Mouse (Mus musculus) lung, postnatal 25 days (tissue): ENCODE data around the gene Fam149a.
"Not testable (repeated sequence)": the region's sequence is repeated elsewhere in the genome, so short reads cannot be mapped to it uniquely, and the experiment has no call there.

Experiments used
- DNase-seq: peaks from one replicate; pipeline ENCODE4 v3.0.0; 2022; ENCODE audit warnings: low spot score

The Fam149a gene

GRCm38 (mm10) chr8:45332685-45333409, 49.2 kb downstream of the Fam149a start, which contains the start of gene Cyp4v3:
Gene Cyp4v3 (minus strand): TSS chr8:45333216.
- DNase-seq = peak; percentile 82

DNA sequence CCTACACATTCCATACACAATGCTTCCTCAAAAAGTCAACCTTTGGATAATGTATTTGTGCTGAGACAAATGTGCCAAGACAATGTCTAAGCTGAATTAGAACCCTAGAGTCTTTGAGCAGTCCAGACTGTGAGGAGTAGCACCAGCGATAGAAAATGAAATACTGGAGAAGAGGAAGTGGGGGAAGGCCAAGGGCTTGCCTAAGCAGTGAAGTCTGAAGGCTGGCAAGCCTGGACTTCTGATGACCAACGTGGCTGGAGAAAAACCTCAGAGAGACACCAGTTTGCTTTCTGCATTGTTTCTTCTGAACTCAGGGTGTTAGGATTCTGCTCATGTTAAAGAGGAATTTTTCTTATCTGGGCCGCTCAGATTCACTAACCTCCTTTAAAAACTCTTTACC, 51.2 kb downstream of the Fam149a start:
- DNase-seq = no peak

GRCm38 (mm10) chr8:45329206-45329980, 52.7 kb downstream of the Fam149a start:
- peak; percentile 52 for DNase-seq

- not testable (repeated sequence) for DNase-seq
Observed at GRCm38 (mm10) chr8:45327076-45327475, 55.0 kb downstream of the Fam149a start.

DNA sequence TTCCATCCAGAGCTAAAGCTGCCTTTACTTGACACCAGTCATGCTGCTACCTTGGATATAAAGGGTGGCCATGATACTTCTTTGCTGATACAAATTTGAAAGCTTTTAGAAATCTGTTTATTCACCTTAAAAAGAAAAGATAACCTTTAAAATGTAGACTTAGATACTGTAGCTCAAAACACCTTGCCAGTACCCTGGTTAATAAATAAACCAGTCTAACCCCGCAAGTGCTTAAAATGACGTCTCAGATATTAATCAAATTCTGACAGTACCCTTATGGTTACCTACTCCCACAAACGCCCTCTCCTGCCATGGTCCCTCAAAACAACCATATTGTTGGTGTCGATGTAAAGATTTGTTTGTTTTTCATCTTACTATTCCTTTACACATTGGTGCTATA, 57.9 kb downstream of the Fam149a start:
- no peak for DNase-seq

DNA sequence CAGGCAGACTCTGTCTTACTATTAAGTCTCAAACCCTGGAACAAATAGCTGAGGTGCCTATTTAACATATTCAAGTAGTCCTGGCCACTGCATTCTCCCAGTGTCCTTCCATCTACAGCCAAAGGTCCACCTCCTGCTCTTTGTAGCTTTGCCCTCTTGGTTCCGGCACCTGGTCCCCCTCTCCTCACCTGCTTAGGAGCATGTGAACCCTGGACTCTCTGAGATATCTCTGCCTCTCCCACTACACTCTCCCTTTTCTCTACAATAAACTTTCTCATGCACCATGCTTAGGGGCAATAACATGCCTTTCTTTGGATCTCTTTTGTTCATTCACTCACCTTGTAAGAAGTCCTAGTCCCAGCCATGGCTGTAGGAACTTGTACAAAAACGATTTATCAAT, 60.7 kb downstream of the Fam149a start:
- DNase-seq = no peak

GRCm38 (mm10) chr8:45320930-45321329, 61.2 kb downstream of the Fam149a start:
- DNase-seq = no peak

DNA sequence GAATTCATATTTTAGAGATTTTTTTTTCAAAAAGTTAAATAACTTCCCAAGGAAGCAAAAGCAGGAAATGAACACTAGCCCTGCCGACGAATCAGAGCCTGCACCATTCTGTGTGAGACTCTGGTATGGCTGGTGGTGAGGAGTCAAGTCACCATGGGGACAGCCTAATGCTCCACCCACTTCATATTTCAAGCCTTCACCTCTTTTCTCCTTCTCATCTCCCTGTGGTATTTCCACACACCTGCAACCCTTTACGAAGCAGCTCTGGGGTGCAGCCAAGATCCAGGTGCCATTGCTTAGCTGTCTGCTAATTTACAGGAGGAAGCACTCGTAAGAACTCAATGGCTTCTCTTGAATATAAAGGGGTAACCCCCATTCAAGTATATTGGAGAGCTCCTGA, 71.1 kb downstream of the Fam149a start:
- no peak for DNase-seq

DNA sequence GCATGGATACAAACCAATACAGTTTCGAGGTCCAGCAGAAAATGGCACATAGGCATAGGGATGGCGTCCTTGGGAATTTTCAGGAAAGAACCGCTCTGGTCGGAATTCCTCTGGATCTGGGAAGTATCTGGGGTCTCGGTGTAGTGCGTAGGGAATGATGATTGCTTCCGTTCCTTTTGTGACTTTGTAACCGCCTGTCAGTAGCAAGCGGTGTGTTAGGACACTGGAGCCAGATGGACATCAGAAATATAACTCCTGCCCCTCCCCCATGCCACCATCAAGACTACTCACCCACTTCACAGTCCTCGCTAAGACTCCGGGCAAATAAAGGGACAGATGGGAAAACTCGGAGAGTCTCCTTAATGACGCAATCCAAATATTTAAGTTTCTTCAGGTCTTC, 73.7 kb downstream of the Fam149a start, which contains the start of gene Gm45753:
TSS of gene Gm45753 (minus strand) at position 101 of the 400 bp plus-strand sequence.
- DNase-seq = no peak

- no peak for DNase-seq
Observed at GRCm38 (mm10) chr8:45305479-45305878, 76.6 kb downstream of the Fam149a start.

DNA sequence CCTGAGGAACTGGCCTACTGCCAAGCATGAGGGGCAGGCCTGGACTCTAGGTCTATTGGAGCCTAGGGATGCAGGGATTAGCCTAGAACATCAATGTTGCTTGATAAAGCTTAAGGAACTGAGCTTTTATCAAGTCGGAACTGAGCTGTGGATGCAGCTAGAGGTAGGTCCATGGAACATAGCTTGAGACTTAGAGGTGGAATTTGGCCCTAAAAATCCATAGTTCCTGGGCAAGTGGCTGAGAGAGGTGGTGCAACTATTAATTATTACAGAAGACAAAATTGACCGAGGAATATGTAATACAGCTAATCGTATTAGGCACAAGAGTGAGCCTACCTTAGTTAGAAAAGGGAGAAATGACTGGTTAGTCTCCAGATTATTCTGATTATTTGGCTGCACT, 77.7 kb downstream of the Fam149a start:
- no peak for DNase-seq

GRCm38 (mm10) chr8:45302390-45302789, 79.7 kb downstream of the Fam149a start:
- DNase-seq = no peak

DNA sequence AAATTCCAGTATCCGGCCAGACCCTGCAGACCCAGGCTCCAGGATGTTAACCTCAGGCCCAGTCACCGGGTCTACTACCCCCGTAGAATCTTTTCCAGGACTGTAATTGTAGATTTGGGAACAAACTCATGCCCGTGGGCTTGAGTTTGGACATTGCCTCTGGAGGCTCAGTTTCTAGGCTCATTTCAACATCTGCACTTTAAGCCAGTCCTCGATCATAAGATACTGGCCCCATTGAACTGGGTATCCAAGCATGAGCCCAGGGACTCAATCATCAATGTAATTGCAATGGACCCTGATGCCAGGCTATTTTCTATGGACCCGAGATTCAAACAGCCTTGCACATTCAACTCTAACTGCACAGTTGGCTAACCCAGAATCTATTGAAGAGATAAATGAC, 86.8 kb downstream of the Fam149a start:
- no peak for DNase-seq

- DNase-seq = no peak
Observed at GRCm38 (mm10) chr8:45294687-45295086, 87.4 kb downstream of the Fam149a start, which contains the start of gene Klkb1. Gene Klkb1 (minus strand): TSS chr8:45294859.

- no peak for DNase-seq
Observed at GRCm38 (mm10) chr8:45291790-45292189, 90.3 kb downstream of the Fam149a start.
